Mouse (Mus musculus): ENCODE data around the gene Efna4. TPM values are rescaled to one million over a fixed set of nuclear protein-coding genes. Genes with fewer than 3 reads are reported as not detected.
A peak's percentile ranks its signal among the peaks of the same experiment; 100 is the strongest.

Efna4 gene
- polyA plus RNA-seq, 1 experiment from 2014 or later, result 1.0 TPM

- DNase-seq, result no peak
- no peak for ATAC-seq (ENCODE audit: low read depth)
- Histone ChIP-seq H3K4me3 (replicated peaks) (0 out of 2 replicates have a peak overlapping the region, but pooled peaks have one; percentile 11), H3K27ac (no peak overlapping the region), H3K4me2 (peak overlapping the region; percentile 46), H3K27me3 (peaks cover 28% of the 10 kb centered on the region), H3K4me1 (replicated peaks) (peaks cover 4% of the 10 kb centered on the region), H3K36me3 (no peaks in the 10 kb centered on the region), H3K9ac (no peak overlapping the region), H3K9me3 (replicated peaks) (no peaks in the 10 kb centered on the region)
- WGBS (ENCODE audit: insufficient replicate concordance), result 6% methylated on average over 14 of the region's 14 CpGs
These were observed 38.3 kb downstream of the Efna4 start for GRCm38 (mm10) chr3:89299499-89299898.

GRCm38 (mm10) chr3:89298908-89299307 lies 38.9 kb downstream of the Efna4 start:
- Histone ChIP-seq H3K9ac (no peak overlapping the region), H3K27ac (no peak overlapping the region), H3K4me1 (replicated peaks) (peaks cover 4% of the 10 kb centered on the region), H3K9me3 (replicated peaks) (no peaks in the 10 kb centered on the region), H3K4me2 (no peak overlapping the region), H3K4me3 (replicated peaks) (no peak overlapping the region), H3K27me3 (peaks cover 28% of the 10 kb centered on the region), H3K36me3 (no peaks in the 10 kb centered on the region)
- 70% methylated on average over 6 of the region's 6 CpGs for WGBS (ENCODE audit: insufficient replicate concordance)
- DNase-seq (no peak), ATAC-seq (ENCODE audit: low read depth) (no peak)

- no peak overlapping the region for H3K27ac ChIP-seq
- peaks cover 28% of the 10 kb centered on the region for H3K27me3 ChIP-seq
- no peaks in the 10 kb centered on the region for H3K36me3 ChIP-seq
- no peak overlapping the region for H3K9ac ChIP-seq
- no peak for DNase-seq
- peaks cover 9% of the 10 kb centered on the region for H3K4me1 ChIP-seq (replicated peaks)
- 68% methylated on average over 11 of the region's 11 CpGs for WGBS (ENCODE audit: insufficient replicate concordance)
- H3K9me3 ChIP-seq (replicated peaks), result no peaks in the 10 kb centered on the region
- H3K4me2 ChIP-seq, result no peak overlapping the region
- ATAC-seq (ENCODE audit: low read depth), result no peak
- no peak overlapping the region for H3K4me3 ChIP-seq (replicated peaks)
These were observed 40.9 kb downstream of the Efna4 start for GRCm38 (mm10) chr3:89296761-89297396.

- Histone ChIP-seq H3K4me2 (no peak overlapping the region), H3K9me3 (replicated peaks) (no peaks in the 10 kb centered on the region), H3K27me3 (peaks cover 27% of the 10 kb centered on the region), H3K4me3 (replicated peaks) (no peak overlapping the region), H3K9ac (no peak overlapping the region), H3K36me3 (no peaks in the 10 kb centered on the region), H3K27ac (no peak overlapping the region; the same call in 1 of the 2 replicates), H3K4me1 (replicated peaks) (peaks cover 9% of the 10 kb centered on the region)
- ATAC-seq (ENCODE audit: low read depth) (no peak), DNase-seq (no peak)
- 49% methylated on average over 8 of the region's 8 CpGs for WGBS (ENCODE audit: insufficient replicate concordance)
These were observed 42.1 kb downstream of the Efna4 start for GRCm38 (mm10) chr3:89295685-89296230.

GRCm38 (mm10) chr3:89294195-89294594 lies 43.6 kb downstream of the Efna4 start:
- Histone ChIP-seq H3K4me3 (replicated peaks) (no peak overlapping the region), H3K9me3 (replicated peaks) (no peaks in the 10 kb centered on the region), H3K36me3 (no peaks in the 10 kb centered on the region), H3K27me3 (peaks cover 13% of the 10 kb centered on the region), H3K9ac (no peak overlapping the region), H3K27ac (peak overlapping the region; percentile 13; the same call in 1 of the 2 replicates), H3K4me1 (replicated peaks) (peaks cover 9% of the 10 kb centered on the region), H3K4me2 (no peak overlapping the region)
- DNase-seq, result no peak
- ATAC-seq (ENCODE audit: low read depth), result 0 out of 2 replicates have a peak, but pooled peaks have one; percentile 37
- 68% methylated on average over 5 of the region's 5 CpGs for WGBS (ENCODE audit: insufficient replicate concordance)

- peak; percentile 41; the same call in 1 of the 2 replicates for ATAC-seq (ENCODE audit: low read depth)
- no peak overlapping the region for H3K9ac ChIP-seq
- H3K4me2 ChIP-seq, result no peak overlapping the region
- H3K4me1 ChIP-seq (replicated peaks), result peaks cover 9% of the 10 kb centered on the region; the same call in 1 of the 2 replicates
- peaks cover 6% of the 10 kb centered on the region for H3K27me3 ChIP-seq
- H3K27ac ChIP-seq, result peak overlapping the region; percentile 13; the same call in 1 of the 2 replicates
- H3K36me3 ChIP-seq, result no peaks in the 10 kb centered on the region
- no peak overlapping the region for H3K4me3 ChIP-seq (replicated peaks)
- H3K9me3 ChIP-seq (replicated peaks), result no peaks in the 10 kb centered on the region
- DNase-seq, result no peak
- WGBS (ENCODE audit: insufficient replicate concordance), result 67% methylated on average over 11 of the region's 11 CpGs
These were observed 44.4 kb downstream of the Efna4 start for GRCm38 (mm10) chr3:89293247-89293918.

- Histone ChIP-seq H3K27ac (no peak overlapping the region), H3K36me3 (no peaks in the 10 kb centered on the region), H3K4me2 (no peak overlapping the region), H3K4me1 (replicated peaks) (peaks cover 9% of the 10 kb centered on the region; the same call in 1 of the 2 replicates), H3K27me3 (no peaks in the 10 kb centered on the region), H3K4me3 (replicated peaks) (no peak overlapping the region), H3K9me3 (replicated peaks) (no peaks in the 10 kb centered on the region), H3K9ac (no peak overlapping the region)
- WGBS (ENCODE audit: insufficient replicate concordance), result 61% methylated on average over 5 of the region's 5 CpGs
- no peak for ATAC-seq (ENCODE audit: low read depth)
- DNase-seq, result no peak
These were observed 45.5 kb downstream of the Efna4 start for GRCm38 (mm10) chr3:89292303-89292702.

GRCm38 (mm10) chr3:89291874-89292273 lies 46.0 kb downstream of the Efna4 start:
- ATAC-seq (ENCODE audit: low read depth) (no peak), DNase-seq (no peak)
- peaks cover 9% of the 10 kb centered on the region; the same call in 1 of the 2 replicates for H3K4me1 ChIP-seq (replicated peaks)
- no peaks in the 10 kb centered on the region for H3K9me3 ChIP-seq (replicated peaks)
- H3K36me3 ChIP-seq, result no peaks in the 10 kb centered on the region
- 23% methylated on average over 10 of the region's 10 CpGs for WGBS (ENCODE audit: insufficient replicate concordance)
- H3K27me3 ChIP-seq, result no peaks in the 10 kb centered on the region
- no peak overlapping the region for H3K4me3 ChIP-seq (replicated peaks)
- H3K4me2 ChIP-seq, result no peak overlapping the region
- H3K9ac ChIP-seq, result no peak overlapping the region
- no peak overlapping the region for H3K27ac ChIP-seq

- H3K27ac ChIP-seq, result no peak overlapping the region
These were observed 49.3 kb downstream of the Efna4 start for GRCm38 (mm10) chr3:89288503-89288928.

GRCm38 (mm10) chr3:89287286-89287685 lies 50.5 kb downstream of the Efna4 start:
- ATAC-seq (ENCODE audit: low read depth), result no peak
- H3K9me3 ChIP-seq (replicated peaks), result no peaks in the 10 kb centered on the region
- DNase-seq, result no peak
- H3K4me3 ChIP-seq (replicated peaks), result no peak overlapping the region
- H3K27ac ChIP-seq, result no peak overlapping the region
- no peak overlapping the region for H3K9ac ChIP-seq
- no peaks in the 10 kb centered on the region; the same call in 1 of the 2 replicates for H3K4me1 ChIP-seq (replicated peaks)
- peaks cover 7% of the 10 kb centered on the region for H3K27me3 ChIP-seq
- WGBS (ENCODE audit: insufficient replicate concordance), result 45% methylated on average over 5 of the region's 5 CpGs
- H3K4me2 ChIP-seq, result no peak overlapping the region
- no peaks in the 10 kb centered on the region for H3K36me3 ChIP-seq

More at GRCm38 (mm10) chr3:89288503-89288928, 49.3 kb downstream of the Efna4 start:
- Histone ChIP-seq H3K27me3 (no peaks in the 10 kb centered on the region), H3K4me1 (replicated peaks) (peaks cover 5% of the 10 kb centered on the region; the same call in 1 of the 2 replicates), H3K9me3 (replicated peaks) (no peaks in the 10 kb centered on the region), H3K4me2 (no peak overlapping the region), H3K4me3 (replicated peaks) (no peak overlapping the region), H3K9ac (no peak overlapping the region), H3K36me3 (no peaks in the 10 kb centered on the region)
- WGBS (ENCODE audit: insufficient replicate concordance), result 42% methylated on average over 7 of the region's 7 CpGs
- DNase-seq (no peak), ATAC-seq (ENCODE audit: low read depth) (no peak)

- H3K27ac ChIP-seq, result no peak overlapping the region
- WGBS (ENCODE audit: insufficient replicate concordance), result 35% methylated on average over 2 of the region's 2 CpGs
These were observed 52.3 kb downstream of the Efna4 start for GRCm38 (mm10) chr3:89285526-89285925.

More at GRCm38 (mm10) chr3:89285526-89285925, 52.3 kb downstream of the Efna4 start:
- H3K9ac ChIP-seq, result no peak overlapping the region
- no peak overlapping the region for H3K4me2 ChIP-seq
- H3K36me3 ChIP-seq, result no peaks in the 10 kb centered on the region
- H3K4me3 ChIP-seq (replicated peaks), result no peak overlapping the region
- ATAC-seq (ENCODE audit: low read depth) (no peak), DNase-seq (no peak)
- peaks cover 24% of the 10 kb centered on the region for H3K27me3 ChIP-seq
- no peaks in the 10 kb centered on the region; the same call in none of the 2 replicates for H3K4me1 ChIP-seq (replicated peaks)
- no peaks in the 10 kb centered on the region for H3K9me3 ChIP-seq (replicated peaks)

Measured in liver, embryonic 13.5 days (tissue).